Mouse (Mus musculus) kidney, postnatal 14 days (tissue): ENCODE results near the gene Narf.

Experiments
- DNase-seq: peaks from one replicate; pipeline ENCODE4 v3.0.0; 2022; ENCODE audit warnings: mixed read lengths

Narf gene

DNA sequence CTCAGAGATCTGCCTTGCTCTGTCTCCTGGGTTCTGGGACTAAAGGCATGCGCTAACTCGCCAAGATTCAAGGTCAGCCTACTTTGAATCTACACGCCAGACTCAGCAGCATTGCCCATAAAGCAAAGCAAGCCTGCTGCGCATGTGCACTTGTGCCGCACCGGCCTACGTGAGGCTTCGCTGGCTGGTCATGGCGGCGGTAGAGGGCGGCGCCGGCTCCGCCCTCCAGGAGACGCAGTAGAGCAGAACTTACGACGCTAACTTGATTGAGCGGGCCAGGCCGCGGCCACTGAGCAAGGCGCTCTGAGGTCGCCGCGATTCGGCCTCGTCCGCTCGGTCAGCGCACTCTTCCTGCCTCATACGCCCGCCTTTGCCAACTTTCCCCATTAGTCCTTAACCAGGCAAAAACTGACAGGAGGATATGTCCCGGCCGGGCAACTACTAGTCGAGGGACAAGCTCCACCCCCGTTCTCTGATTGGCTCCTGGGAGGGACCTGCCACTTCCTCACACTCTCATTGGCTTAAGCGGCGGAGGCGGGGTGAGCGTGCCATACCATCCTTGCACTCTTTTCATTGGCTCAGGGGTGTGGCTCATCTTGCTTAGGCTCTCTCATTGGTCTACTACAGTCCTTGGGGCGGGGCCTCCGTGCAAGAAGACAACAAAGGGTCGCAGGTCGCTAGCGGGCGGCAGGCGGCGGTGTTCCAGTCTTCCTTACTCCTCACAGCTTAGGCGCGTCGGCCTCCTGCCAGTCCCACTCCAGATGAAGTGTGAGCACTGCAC lies at the start of gene Narf:
Gene Narf, plus strand, starts transcription at position 690 of the 781 bp plus-strand sequence.
- DNase-seq = peak; percentile 100

DNA sequence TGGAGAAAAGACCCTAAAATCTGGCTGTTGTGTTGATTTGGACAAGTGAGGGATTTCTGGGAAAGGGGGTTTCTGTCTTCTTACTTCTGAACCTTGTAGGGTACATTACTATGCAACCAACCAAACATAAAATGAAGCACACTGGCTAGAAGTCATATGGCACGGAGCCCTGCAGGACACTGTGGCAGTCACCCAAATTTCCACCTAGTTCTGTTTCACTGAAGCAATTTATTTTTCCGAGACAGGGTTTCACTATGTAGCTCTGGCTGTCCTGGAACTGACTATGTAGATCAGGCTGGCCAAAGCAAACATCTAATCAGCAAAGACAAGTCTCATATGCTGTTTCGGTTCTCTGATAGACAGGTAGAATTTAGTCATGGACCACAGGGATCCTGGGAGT lies 47.4 kb upstream of the Narf start:
- DNase-seq = peak; percentile 43

DNA sequence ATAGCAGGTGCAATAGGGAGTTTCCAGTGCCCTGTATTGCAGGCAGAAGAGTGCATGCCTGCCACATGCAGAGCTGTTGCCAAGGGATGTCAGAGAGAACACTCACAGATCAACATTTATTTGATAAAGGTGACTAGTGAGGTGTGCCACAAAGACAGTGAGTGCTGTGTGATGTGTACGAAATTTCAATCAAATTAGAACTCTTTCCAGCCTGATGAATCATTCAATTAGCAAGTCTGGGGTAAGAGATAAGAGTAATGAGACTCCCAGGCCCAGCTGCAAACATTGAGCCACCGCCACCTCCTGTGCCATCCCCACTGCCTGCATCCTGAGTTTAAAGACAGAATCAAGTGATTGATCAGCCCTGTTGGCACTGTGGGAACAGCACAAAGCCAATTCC lies 44.3 kb upstream of the Narf start:
- no peak for DNase-seq

DNA sequence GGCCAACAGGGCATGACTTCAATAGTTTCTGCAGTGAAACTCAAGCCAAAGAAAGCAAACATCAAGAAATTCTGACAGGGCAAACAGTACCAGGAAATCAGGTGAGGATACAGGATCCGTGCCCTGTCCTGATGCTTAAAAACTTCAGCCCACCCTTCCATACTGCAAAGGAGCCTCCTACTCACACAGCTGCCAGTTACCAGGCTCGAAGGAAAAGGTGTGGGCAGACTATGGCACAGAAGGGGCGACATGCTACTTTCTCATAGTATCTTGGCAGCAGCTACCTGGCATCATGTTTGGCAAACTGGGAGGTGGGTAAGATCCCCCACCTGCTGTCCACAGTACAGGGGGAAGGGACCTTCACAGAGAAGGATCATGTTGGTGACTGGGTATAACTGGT lies 43.6 kb upstream of the Narf start:
- DNase-seq = no peak

DNA sequence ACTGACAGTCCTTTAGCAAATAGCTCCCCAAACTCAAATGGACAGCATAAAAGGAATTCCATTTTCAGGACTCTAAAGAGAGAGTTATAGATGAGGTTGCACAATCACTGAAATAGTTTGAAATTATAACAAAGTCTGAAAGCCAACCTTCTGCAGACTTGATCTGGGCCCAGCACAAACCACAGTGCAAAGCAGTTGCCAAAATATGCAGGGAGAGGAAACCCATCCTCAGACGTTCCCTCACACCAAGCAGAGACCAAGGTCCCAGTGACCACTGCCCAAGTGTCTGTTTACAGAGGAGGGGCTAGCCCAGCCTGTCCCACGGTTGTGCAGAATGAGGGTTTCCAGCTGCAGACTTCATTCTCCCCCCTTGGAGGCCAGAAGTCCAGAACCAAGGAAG lies 38.4 kb upstream of the Narf start:
- peak; percentile 16 for DNase-seq

DNA sequence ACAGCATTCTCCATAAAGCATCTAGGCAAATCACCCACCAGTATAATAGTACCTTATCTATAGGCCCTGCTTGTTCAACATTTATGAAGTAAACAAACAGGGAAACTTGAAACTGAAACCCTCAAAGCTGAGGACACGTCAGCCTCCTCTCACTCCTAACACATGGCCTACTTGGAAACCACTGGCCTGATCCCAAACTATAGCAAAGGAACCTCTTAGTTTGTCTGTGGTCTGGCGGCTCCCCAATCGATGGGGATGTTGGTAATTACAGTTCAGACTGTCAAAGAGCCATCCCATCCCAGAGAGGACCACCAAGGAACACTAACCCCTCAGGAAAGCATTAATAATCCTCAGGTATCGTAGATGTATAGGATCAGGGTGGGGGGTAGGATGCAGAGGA lies 37.2 kb upstream of the Narf start:
- no peak for DNase-seq

DNA sequence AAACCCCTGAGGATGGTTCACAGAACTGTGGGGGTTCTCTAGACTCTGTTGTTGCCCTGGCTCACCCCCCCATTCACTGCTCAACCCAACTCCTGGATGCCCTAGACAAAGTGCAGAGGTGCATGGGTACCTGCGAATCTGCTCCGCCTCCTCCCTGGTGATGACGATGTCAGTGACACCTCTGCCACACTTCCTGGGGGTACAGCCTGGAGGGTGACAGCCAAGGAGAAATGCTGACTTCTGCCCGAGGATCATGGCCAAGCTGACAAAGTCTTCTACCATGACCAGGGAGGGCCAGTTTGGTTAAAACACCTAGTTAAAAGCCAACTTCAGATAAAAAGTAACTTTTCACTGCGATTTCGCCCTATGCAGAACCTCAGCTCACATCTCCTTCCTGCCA lies 36.3 kb upstream of the Narf start:
- no peak for DNase-seq

DNA sequence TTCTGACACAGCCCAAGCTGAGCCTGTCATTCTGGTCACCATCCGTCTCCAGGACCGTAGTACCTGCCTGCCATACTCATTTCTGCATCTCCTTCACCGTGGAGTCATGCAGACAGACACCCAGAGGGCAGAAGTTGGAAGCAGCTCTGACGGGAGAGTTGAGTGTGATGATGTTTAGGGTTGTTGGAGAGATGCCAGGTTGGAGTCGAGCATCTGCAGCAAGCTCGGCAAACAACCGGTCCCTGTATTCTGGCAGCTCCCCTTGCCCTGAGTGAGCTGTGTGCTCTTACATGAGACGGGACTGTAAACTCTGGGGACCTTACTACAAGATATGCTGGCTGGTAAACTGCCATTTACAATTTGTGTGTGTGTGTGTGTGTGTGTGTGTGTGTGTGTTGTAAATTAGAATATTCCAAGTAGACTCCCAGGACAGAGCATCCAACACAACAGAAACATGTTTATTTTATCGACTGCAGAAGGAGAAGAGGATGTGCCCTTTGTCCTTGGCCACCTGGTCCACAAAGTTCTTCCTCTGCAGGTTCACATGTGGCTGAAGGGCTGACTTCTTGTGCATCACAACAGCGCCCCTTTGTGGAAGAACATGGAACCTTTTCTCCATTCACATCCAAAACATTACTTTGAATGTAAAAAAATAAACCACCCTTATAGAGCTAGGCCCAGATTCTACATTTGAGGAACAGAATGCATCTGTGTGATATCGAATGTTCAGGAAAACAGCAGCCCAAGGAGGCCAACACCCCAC lies 35.4 kb upstream of the Narf start:
- DNase-seq = peak; percentile 60

DNA sequence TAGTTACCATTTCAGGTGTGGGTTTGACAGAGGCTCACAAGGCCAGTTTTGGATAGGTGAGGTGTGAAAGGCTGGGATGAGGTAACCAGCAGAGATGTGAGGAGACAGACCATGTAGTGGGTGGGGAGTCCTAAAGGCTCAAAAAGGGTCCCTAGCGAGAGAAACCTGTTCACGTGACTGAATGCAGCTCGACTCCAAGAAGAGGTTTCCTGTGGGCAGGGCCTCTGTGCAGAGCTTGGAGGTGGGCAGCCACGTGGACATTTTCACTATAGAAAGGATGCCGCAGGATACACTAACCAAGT lies 33.2 kb upstream of the Narf start:
- DNase-seq = no peak

DNA sequence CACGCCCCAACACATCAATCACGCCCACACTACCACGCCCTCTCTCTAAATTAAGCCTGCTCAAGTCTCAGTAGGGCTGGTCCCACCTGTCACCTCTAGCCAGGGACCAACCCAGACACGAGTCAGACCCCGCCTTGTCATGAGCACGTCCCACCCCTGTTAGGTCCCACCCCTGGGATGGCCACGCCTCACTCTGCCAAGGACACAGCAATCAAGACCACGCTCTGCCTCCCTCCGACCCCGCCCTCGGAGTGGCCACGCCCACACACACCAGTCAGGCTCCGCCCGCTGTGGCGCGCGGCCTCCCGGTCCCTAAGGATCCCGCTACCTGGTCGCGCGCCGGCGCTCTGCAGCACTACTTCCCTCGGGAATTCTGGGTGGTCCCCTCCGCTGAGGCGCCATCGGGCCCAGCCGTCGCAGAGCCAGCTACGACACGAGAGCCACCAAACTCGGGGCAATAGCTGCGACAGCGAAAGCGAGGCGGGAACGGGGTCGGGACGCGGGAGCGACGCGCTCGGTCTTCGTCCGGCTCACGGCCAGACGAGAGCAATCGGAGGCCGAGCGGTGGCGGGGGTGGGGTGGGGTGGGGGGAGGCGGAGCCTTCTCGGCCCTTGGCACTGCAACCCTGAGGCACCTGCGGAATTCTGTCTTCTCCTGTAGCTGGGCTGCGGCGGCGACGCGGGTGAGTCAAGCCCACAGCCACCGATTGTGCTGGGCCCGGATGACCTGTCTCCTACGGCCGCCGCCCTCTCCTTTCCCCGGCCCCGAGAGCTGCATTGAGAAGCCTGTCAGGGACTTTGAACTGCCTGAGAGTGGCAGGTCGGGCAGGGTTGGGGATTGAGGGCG lies 32.7 kb upstream of the Narf start, which contains the start of the genes Hexdc and Ogfod3:
Gene Hexdc, plus strand, starts transcription at position 273 of the 846 bp plus-strand sequence.
Gene Ogfod3, minus strand, starts transcription at position 551 of the 846 bp plus-strand sequence.
- DNase-seq = peak; percentile 97

DNA sequence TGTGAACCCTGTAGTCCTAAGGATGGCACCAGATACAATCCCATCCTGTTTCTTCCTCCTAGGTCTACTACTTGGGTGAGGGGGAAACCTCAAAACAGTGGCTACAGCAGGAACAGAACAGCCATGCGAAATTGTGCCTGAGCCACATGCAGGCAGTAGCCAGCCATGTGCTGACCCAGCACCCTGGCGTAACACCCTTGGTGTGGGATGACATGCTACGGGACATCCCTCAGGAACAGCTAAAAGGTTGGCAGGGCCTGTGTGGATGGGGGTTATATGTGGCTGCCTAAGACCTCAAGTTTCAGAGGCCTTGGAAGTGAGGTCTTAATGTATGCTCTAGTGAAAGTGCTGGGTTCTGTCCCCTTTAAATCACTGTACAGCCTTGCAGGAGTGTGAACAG lies 20.2 kb upstream of the Narf start:
- no peak for DNase-seq

DNA sequence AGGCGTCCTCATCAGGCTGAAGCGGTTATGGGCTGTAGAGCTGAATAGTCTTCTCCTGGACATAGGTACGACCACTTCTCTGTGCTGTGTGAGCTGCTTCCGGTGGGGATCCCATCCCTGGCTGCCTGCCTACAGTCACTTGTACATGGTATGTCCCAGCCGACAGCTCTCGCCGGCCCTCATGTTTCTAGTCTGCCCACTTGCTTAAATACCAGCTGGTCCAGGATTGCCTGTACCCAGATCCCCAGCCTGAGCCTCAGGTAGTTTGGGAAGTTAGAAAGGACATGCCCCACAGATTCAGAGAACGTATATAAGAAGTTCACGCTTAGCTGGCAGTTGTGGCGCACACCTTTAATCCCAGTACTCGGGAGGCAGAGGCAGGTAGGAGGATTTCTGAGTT lies 17.3 kb upstream of the Narf start:
- no peak for DNase-seq

DNA sequence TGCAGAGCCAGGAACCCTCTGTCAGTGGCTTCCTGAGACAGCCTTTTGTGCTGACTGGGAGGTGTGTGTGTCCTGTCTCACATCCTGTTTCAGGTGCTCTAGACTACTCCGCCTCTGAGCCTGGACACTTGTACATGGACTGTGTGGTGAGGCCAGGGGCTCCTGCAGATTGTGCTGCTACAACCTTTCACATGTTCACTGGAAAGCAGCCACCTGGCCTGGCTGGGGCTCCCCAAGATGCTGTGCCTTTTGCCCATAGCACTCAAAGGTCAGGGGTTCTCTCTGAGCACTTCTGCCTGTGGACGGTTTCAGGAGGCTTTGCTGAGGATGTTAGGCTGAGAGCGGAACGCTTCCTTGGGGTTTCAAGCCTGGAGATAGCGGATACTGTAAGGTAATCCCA lies 16.3 kb upstream of the Narf start:
- DNase-seq = no peak

DNA sequence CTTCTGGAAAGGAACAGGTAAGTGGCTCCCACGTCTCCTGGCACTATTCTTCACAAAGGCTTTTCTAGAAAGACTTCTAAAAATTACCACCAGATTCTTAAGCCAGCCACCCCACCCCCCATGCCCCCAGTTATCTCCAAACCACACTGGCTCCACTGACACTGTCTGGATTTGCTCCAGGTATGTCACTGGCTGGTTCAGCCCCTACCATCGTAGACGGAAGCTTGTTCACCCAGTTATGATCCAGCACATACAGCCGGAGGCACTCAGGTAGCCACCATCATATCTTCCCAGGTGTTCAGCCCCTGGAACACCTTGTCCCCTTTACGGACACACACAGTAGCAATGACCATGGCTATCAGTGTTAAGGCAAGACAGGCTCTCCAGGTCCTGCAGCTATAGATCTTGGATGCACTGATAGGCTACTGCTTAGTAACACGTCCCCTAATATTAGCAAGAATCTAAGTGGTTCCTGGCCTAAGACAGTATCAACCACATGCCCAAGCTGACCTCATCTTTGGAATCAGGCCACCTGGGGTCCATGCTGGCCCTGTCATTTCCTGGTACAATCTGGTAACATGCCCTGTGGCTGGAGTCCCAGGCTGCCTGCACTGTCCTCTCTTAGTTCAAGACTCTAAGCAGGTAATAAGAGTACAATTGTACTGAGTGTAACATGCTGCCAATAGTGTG lies 15.6 kb upstream of the Narf start:
- no peak for DNase-seq

DNA sequence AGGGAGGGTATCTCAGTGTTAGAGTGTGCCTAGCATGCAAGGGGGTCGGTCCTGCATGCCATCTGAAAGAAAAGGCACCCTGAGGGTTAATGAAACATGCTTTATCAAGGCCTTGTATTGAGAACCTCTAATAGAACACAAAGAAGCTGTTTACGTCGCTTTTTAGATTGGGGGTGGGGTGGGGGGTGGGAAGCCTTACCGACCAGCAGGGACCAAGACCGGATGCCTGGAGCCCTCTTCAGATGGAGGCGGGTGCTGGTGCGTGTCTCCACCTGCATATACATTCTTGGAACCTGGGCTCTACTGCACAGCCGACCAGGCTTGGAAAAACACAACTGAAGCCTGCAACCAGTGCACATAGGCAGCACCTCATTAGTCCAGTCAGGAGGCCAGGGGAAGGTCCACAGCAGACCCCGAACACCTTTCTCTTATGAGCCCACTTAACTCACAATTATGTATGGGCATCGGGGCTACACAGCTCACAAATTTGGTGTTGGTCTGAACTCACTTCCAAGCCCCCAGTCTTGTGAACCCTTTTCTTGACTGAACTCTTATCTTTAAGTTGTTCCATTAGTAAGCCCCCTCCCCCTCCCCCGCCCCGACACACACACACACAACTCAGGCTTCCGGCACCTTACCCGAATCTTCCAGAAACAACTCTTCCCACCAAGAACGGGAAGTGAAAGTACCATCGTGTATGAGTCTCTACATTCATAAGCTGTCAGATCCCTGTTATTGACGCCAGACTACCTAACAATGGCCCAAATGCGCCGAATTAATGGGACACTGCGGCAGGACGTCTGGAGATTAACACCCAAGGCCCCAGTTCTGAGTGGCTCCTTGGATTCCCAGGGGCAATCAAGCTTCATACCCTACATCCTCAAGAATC lies 8.7 kb upstream of the Narf start:
- DNase-seq = peak; percentile 12

DNA sequence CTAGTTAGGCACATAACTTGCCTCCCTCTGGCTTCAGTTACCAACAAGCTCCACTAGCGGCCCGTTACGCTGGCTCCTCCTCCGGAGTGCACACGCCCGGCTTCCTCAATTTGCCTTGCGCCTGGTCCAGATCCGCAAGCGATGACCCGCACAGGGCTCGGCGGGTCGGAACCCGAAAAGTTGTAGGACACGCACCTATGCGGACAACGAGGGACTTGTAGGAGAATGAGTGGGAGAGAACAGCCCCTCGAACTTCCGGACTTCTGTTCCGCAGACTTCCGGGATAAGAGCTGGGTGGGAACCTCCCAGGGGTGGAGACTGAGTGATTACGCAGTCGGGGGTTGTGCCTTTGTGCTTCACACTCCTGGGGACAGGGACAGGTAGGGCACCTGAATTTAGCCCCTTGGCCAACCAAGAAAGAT lies 8.0 kb upstream of the Narf start, which contains the start of gene Cybc1:
Gene Cybc1, minus strand, starts transcription at position 305 of the 422 bp plus-strand sequence.
- DNase-seq = peak; percentile 84

DNA sequence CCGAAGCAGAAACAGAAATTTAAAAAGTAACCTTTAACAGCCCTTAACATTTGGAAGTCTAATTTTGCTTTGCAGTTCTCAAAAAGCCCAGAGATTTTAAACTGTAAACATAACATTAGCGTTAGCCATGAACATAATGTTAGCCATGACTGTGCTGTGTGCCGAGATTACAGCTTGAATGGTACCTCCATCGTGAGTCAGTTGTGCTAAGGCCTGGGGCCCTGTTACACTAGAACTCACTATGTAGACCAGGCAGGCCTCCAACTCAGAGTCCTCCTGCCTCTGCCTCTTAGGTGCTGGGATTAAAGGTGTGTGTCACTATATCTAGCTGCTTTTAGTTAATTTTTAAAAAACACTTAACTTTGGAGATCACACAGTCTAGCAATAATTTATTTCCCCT lies 5.9 kb upstream of the Narf start:
- DNase-seq = peak; percentile 45

DNA sequence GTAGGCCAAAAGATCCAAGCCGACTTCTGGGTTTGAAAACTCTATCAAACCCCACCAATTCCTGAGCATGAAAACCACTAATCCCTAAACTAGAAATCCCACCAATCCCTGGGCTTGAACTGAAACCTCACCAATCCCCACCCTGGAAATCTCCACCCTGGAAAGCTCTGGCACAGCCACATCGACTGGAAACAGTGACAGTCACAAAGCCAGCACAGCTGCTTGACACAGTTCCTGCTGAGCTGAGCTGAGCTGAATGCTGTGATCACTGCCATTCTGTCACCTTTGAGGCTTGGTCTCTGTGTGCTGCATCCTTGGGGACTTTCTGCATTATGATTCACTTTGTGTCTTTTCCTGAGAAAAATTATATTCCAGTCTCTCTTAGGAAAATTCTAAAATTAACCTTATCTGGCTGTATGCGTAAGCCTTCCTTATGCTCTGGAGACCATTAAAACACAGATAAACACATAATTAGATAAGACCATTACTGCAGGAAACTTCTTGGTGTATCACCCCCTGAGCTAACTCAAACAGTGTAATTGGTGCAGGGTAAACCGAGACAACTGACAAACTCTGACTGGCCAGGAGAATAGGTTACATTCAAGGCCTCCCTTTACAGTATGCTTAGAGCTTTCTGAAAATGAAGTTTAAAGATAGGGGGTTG lies 5.3 kb upstream of the Narf start:
- DNase-seq = peak; percentile 14

DNA sequence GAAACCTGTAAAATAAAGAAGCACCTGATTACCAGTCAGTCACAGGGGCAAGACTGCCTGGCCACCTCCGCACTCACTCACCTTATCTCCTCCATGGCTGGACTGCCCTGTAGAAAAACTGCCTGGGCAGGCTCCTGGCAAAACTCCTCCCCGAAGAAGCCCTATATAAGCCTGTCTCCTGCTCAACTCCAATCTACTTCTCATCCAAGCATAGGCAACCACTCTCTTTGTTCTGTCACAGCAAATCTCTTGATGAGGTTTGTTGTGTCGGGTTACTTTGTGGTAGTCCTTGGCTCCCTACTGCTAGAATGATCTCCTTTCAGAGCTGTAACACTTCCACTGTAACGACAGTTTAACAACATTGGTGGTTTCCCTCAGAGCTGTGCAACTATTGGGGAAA lies 4.3 kb upstream of the Narf start:
- DNase-seq = no peak

DNA sequence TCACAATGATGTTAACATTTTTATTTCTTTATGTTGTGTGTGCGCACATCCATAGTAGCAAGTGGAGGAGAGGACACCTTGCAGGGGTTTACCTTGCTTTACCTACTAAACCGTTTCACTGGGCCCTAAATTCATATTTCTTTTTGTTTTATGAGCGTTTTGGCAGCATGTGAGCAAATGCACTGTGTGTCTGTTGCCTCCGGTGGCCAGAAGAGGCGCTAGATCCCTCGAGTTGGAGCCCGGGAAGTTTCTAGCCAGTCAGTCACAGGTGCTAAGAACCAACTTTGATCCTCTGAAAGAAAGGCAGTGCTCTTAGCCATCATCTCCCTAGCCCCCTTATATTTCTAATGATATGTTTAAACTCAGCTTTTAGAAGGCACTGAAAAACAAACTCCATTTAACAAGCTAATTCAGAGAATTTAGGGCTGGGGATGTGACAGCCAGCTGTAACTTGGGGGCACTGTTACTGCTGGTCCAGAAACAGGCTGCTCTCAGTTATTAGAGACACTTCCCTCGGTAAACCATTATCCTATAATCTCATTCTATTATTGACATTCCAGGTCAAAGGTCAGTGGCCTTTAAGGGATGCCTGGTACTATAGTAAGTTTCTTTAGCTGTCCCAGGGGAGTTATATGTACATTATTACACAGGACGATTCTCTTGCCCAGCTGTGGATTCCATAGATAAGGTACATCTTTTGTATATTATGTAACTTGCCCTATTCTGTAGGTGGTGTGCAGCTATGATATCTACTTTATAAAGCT lies 1.4 kb upstream of the Narf start:
- DNase-seq = peak; percentile 37
